Mouse (Mus musculus): ENCODE data around the gene Tec. TPM values are rescaled to one million over a fixed set of nuclear protein-coding genes. Genes with fewer than 3 reads are reported as not detected.

Tec gene
- 10 to 100 TPM; 28.2 to 30.8 TPM for total RNA-seq (2023)

DNA sequence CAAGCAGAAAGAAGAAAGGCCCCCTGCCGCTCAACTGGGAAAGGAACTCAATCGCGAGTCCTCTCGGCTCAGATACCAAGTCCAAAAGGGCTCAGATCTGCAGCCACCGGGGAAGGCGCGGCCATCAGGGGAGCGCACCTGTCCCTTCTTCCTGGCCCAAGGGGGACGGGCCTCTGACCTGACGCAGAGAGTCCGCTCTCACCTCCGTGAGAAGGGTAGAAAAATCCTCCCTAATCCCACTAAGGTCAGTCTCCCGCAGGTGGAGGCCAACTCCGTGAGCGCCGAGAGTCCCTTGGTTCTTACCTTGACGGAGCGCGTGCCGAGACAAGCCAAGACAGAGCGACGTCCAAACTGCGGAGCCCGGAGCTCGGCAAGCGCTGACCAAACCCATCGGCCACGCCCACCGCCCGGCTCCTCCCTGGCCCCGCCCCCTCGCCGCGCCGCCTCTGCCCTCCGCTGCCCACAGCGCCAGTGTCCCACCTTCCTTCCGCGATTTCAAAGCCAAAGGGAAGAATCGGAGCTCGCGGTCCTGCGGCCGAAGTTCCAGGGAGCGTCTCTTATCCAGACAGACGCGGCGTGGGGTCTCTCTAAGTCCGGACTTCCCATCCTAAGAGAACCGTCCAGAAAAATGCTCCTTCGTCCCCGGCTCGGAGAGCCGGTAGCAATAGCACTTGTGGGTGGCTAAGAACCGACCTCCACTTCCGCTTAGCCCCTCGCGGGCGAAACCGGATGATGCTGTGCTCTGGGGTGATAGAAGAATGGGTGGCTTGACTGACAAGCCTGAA lies at the start of gene Tec:
Gene Tec, minus strand, starts transcription at position 393 of the 785 bp plus-strand sequence.

DNA sequence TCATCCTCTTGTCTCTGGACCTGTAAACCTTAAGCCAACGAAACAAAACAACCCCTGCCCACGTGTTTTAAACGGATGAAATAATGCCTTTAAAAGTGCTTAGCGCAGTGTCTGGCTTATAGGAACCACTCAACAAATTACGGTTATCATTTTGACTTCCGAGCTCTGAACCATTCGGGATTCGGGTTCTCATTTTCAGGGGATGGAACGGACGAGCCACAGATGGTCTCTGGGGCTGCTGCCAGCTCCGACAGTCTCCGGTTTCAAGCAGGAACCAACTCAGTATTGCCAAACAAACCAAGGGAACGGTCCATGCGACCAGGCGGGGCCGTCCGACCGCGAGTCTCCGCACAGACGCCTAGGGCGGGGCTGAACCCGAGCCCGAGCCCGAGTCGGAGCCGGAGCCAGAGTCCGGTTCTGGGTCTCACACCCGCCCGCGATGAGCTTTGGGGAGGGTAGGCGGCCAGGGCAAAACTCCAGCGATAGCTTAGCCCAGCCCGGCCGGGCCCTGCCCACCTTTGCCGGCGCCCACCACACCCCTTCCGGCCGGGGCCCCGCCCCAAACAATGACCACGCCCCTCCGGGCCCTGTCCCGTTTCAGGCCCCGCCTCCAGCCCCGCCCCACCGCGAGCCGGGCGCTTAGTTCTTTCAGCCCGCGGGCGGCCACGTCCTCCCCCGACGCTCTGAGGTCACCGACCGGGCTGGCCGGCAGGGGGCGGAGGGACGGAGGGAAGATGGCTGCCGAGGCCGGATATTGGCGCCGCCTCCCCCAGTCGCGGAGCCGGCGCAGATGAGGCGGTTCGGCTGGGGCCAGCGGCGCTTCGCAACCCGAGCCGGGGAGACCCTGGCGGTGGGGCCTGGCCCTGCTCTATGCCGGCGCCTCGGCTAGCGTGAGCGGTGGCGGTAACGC lies 45.6 kb upstream of the Tec start, which contains the start of gene Slain2:
Gene Slain2, plus strand, starts transcription at position 657 of the 910 bp plus-strand sequence.

DNA sequence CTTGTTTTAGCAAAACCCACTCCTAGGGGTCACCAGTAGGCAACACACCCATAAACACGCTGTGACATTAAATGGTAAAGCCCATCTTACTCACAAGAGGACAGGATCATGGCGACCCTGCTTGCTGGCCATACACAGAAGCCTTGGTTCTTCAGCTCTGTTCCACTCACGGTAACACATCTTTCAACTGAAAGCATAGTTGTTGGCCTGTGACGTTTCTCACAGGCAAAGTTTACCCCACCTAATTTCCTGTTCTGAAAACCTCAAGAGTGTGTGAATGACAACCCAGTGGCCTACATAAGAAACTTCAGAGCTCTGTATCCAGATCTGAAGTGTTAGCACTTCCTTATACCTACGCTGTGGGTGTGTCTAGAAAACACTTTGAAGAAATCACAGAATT lies 115.7 kb downstream of the Tec start, which contains the start of gene Txk:
Gene Txk, minus strand, starts transcription at position 193 of the 400 bp plus-strand sequence.

Other genes with a start within 250 kb of the Tec start
- under 1 TPM in 1 of 2 experiments, not detected in 1; 0.22 TPM for gene Cnga1, start 224.2 kb downstream of the Tec start, total RNA-seq (2023)
- gene Nipal1, start 220.7 kb downstream of the Tec start, total RNA-seq (2023): not detected
- gene Txk, start 115.7 kb downstream of the Tec start, total RNA-seq (2023): under 1 TPM; 0.68 to 0.78 TPM
- 10 to 100 TPM; 85.5 to 93.7 TPM for gene Slain2, start 45.8 kb upstream of the Tec start, total RNA-seq (2023)
- gene Gm10135, start 106.2 kb upstream of the Tec start, total RNA-seq (2023): not detected
- not detected for gene Slc10a4, start 138.4 kb upstream of the Tec start, total RNA-seq (2023)

All from neutrophil, adult 59 days (primary cell).